Mouse (Mus musculus) gastrocnemius, postnatal 25 days (tissue): ENCODE results near the gene Hebp1. TPM values are rescaled to one million over a fixed set of nuclear protein-coding genes. Genes with fewer than 3 reads are reported as not detected.
A peak's percentile ranks its signal among the peaks of the same experiment; 100 is the strongest.

Experiments used
- DNase-seq: peaks from one replicate; pipeline ENCODE4 v3.0.0; 2022
- total RNA-seq, 2 experiments: library from RNA; stranded (reverse); gene quantifications; 1 replicate in 1 of 2; 2 replicates in 1 of 2; pipeline ENCODE4 v1.2.3; 2021

Hebp1 gene
- total RNA-seq, 2 experiments from 2014 or later = 4.8 to 10.2 TPM

DNA sequence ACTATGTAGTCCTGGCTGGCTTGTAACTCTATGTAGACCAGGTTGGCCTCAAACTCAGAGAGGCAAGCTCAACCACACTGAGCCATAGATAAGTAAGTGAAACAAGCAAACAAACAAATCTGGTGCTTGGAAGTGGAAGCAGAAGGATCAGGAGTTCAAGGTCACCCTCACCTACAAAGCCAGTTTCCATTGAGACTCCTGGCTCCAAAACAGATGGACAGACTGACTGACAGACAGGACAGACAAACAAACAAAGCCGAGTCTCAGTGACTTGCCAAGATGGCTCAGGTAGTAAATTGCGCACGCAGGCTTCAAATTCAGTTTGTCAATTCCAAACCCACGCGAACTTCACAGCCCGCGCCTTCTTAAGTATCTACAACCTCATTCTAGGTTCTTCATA, 376 bp downstream of the Hebp1 start:
- no peak for DNase-seq

DNA sequence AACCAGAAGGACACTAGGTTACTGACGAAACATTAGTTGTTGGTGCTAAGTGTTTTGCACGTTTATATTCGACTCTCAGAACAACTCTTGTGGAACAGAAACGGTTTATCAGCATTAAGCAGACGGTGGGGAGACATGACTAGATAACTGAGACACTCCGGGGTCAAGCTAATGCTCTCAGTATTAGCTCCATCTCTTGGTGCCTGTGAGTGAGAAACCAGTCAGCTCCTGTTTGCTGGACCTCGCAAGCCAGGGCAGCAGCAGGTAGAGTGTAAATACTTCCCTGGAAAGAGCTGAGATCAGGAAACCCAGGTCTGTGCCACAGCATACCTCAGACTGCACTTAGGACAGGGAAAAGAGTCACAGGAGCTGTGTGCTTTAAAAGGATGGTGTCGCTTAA, 1.1 kb downstream of the Hebp1 start:
- no peak for DNase-seq

DNA sequence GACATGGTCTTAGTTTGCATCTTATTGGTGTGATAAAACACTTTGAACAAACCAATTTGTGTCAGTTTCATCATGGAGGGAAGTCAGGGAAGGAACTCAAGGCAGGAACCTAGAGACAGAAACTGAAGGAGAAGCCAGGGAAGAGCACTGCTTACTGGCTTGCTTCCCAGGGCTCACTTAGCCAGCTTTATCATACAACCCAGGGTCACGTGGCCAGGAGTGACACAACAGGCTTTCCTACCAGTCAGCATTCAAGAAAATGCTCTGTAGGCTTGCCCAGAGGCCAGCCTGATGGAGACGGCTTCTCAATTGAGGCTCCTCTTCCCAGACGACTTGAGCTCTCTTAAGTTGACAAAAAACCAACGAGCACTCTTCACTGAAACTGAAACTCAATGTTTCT, 2.9 kb downstream of the Hebp1 start:
- DNase-seq = no peak

DNA sequence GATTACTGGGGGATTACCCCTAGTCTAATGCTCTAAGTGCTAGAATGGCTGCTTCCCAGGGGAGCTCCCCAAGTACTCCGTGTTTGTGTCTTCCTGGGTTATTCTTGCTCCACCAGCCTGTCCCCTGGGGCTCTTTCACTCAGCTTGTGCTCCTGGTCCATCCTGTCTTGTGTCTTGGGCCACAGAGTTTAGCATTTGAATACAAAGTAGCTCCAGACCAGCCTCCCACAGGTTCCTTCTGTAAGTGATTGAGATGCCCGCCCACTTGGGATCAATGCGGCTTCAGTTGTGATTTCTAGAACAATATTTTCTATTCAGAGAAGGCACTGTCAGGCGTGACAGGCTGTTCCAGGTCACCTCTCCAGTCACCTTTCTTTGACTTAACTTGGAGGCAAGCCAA, 4.1 kb downstream of the Hebp1 start:
- no peak for DNase-seq

DNA sequence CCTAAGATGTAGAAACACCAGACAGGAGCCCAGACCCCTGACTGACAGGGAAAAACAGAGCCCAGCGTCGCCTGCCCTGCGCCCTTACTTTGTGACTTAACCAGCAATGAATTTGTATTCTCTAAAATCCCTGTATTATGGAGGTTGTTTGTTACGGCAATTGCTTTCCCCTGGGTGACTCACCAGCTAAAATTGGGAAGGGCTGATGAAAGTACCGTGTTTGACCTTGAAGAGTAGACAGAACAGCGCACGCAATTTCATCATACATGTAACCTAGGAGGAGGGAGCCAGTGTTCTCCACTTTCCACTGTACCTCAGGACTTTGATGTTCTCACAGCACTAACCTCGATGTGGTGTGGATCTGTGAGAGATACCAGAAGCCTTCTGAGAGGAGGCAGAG, 4.8 kb downstream of the Hebp1 start:
- no peak for DNase-seq

DNA sequence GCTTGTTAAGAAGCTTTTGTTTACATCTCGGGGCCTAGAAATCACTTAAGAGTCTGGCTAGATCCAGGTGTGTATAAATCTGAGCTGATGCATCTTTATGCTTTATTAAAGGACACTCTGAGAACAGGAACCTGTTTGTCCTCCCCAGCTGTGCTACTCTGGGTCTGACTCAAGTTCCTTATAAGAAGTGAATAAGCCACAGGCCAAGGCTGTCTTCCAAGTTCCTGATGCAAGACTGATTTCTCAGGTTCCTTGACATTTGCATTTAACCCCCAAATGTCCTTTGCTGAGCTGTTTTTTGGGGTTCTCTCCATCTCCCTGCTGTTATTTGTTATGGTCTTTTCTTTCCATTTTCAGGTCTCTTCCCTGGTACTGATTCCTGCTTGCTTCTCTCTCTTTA, 5.9 kb downstream of the Hebp1 start:
- DNase-seq = no peak

DNA sequence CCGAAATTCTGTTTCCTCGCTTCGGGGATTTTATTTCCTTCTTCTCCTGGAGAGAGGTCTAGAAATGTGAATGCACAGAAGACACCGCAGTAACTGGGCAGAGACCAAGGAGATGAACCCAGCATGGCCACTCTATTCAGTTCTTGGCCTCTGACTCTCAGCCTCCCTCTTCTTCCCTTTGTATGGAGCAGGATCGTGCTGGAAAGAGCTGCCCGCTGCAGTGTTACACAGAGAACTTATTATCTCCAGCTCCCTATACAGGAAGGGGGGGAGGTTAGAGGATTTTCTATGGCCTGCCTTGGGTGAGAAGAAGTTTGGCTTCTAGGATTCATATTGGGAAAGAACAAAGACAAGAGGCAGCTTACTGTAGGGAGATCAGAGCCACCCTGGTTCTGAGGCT, 7.7 kb downstream of the Hebp1 start:
- no peak for DNase-seq

DNA sequence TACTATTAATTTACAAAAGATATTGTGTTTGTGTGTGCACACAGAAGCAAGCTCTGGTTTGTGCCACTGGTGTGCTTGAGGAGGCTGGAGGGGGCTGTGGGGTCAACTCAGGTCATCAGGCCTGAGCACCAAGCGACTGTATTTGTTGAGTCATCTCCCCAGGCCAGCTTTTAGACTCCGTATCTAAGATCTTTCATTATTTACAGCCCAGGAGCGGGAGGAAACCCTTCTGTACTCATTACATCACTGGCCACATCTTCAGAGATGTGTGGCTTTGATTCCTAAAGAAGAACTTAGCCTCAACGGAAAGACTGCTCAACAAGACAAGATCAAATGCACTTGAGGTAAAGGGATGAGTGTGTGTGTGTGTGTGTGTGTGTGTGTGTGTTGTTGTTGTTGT, 9.2 kb downstream of the Hebp1 start:
- no peak for DNase-seq

DNA sequence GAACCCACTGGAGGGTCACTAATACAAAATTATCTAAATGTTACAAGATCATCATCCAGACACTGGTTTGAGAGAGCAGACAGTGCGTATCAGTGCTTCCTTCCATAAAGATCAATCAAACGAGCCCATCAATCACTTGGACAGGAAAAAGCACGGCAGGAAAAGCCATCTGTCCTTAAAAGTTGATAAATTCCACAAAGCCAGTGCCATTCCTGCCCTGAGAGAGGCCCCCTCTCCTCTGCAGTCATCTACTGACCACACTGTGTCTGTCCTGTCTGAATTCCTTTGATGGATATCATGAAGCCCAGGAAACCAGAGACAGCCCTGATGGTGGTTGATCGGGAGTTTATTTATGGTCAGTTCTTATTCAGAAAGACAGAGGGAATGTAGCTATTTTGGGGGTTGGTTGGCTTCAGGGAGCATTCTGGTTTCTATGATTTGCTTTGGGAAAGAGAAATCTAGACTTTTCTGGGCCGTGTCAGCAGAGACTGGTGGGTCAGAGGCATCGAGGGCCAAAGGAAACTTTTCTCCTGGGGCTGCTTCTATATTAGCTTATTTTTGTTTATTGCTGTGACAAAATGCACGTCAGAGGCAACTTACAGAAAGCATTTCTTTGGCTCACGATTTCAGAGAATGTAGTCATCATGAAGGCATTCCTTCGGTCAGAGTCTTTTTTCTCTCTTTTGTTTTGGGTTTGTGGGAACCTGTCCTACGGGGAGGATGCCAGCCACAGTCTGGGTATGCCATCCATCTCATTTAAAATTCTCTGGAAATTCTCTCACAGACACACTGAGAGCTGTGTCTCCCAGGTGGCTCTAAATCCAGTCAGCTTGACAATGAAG, 10.5 kb downstream of the Hebp1 start:
- DNase-seq = no peak

DNA sequence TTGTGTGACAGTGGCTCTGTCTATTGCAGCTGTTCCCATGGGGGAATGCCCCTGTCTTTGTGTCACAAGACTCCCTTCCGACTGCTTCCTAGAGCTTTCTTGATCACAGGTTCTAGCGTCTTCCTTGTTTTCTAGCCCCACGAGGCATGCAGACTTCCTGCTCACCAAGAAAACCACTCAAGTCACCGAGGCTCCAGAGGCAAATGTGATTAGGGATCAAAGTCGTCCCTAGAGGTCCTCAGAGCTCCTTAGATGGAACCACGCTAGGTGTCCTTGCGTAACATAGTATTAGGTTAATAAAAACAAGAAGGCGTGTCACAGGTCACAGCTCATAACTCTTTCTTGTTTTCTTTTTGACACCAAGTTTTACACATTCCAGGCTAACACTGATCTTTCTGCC, 13.9 kb downstream of the Hebp1 start:
- no peak for DNase-seq

DNA sequence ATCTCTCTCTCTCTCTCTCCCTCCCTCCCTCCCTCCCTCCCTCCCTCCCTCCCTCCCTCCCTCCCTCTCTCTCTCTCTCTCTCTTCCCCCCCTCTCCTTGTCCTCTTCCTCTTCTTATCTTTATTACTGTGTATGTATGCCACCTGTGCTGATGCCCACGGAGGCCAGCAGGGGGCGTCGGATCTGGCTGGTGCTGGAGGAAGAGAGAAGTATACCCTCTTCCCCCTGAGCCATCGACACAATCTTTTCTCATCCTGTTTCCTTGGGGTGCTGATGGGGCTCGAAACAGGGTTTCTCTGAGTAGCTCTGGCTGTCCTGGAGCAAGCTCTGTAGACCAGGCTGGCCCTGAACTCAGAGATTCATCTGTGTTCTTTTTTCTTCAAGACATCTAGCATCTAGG, 14.9 kb downstream of the Hebp1 start:
- DNase-seq = no peak

DNA sequence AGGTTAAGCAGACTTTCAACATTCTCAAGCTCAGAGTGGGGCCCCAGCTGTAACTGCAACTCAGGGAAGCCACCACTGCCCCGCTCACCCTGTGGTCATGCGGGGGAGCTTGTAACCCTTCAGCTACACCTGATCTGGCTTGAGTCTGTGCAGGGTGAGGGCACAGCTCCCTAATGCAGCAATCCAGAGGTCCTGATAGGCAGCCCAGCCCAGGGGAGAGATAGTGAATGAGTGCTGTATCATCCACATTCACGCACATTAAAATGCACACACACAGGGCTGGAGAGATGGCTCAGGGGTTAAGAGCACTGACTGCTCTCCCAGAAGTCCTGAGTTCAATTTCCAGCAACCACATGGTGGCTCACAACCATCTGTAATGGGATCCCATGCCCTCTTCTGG, 19.2 kb downstream of the Hebp1 start:
- DNase-seq = no peak

DNA sequence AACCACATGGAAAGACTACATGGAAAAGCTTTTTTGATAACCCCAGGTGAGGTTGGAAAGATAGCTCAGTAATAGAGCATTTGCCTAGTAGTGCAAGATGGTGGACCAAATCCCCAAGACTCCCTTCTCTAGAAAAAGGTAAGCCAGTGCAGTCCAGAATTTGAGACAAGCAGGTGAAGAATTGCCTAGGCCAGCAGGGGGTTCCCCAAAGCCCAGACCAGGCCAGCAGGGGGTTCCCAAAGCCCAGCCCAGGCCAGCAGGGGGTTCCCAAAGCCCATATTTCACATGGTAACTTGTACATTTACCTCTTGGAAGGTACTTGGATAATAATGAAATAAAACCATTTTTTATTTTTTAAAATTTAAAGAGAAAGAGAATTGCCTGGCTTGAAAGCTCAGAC, 20.6 kb downstream of the Hebp1 start:
- no peak for DNase-seq

DNA sequence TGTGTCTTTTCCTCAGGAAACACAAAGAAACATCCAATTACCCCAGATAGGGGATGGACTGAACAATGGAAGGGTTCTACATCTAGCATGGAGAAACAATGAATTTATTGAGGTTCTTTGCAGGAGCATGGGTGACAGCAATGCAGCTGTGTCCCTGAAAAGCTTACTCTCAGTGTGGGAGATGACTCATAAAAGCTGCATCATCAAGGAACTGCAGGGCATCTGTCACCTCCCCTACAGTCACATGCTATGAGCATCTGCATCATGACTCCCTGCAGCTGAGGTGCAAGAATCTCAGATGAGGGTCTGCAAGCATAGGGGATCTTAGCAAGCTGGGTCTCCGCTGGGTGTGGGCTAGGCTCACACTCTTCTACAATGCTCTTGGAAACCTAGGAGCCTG, 22.8 kb downstream of the Hebp1 start:
- DNase-seq = no peak

DNA sequence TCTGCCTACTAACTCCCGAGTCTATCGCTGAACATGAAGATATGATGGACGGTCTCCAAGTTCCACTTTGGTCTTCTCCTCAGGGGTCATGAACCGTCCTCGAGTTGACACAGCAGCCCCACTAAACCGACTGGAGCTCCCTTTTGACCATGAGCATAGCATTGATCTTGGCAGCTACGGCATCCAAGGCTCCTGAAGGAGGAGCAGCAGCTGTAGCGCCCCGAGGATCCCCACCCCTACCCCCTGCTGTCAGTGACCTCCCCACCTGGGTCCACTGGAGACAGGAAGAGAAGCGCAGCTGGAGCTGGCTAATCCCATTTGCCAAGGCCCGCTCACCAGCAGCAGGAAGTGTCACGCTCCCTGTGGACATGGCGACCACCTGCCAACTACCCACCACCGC, 26.1 kb downstream of the Hebp1 start:
- no peak for DNase-seq

DNA sequence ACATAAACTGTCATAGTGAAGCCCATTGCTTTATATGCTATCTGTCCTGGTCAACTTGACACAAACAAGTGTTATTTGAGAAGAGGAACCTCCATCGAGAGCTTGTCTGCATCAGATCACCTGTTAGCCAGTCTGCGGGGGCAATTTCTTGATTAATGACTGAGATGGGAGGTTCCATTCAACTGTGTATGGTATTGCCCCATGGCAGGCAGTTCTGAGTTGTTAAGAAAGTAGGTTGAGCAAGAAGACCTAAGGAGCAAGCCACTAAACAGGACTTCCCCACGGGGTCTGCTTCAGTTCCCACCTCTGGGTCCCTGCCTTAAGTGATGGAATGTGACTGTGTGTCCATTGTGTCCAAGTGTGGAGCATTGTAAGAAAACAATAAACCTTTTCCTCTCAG, 28.6 kb downstream of the Hebp1 start:
- no peak for DNase-seq

DNA sequence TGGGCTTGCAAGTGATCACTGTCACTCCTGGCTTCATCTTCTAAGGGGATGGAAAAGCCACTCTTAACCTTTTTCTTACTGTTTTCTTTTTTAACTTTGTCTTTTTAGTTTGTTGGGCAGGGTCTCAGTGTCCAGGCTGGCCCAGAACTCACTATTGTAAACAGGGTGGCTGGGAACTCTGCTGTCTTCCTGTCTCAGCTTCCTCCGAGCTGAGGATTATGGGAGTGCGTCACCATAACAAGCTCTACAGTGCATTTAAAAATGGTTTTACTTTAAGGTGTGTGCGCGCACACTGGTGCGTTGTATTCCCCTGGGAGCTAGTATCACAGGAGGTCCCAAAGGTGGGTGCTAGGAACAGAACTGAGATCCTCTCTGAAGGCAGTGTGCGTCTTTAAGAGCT, 29.4 kb downstream of the Hebp1 start:
- DNase-seq = no peak

DNA sequence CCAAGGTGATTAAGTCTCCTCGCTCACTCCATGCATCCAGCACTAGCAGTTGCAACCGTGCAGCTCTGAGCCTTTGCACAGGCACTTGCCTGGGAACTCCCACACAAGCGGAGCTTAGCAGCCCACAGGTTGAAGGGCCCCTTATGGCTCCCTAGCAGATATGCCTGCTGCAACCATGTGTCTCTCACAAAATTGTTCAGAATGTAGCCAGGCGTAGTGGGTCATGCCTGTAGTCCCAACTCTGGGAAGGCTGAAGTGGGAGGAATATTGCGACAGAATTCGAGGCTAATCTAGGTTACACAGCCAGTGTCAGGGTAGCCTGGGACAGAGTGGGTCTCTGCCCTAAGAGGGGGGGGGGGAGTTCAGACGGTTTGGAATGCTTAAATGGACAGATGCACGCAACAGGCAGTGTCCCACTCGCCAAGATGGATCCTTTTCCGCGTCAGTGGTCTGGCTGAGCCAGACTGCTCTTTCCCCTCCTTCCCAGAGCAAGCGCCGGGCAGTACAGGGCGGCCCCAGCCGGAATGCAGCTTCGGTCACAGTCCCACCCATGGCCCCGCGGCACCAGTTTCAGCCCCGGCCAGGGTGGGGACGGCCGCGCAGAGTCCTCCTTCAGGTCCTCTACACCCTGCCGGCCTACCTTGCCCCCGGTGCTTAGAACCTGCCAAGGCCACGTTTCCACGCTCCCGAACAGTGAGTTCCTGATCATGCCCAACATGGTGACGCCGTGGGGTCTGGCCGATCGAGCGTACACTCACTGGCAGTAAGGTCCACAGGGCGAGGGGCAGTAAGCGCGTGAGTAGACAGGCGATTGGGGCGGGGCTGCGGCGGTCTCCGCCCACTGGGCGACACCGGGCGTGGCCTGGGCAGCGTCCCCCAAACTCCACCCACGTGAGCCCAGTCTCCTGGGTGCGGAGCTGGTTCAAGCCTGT, 30.2 kb downstream of the Hebp1 start:
- peak; percentile 84 for DNase-seq

DNA sequence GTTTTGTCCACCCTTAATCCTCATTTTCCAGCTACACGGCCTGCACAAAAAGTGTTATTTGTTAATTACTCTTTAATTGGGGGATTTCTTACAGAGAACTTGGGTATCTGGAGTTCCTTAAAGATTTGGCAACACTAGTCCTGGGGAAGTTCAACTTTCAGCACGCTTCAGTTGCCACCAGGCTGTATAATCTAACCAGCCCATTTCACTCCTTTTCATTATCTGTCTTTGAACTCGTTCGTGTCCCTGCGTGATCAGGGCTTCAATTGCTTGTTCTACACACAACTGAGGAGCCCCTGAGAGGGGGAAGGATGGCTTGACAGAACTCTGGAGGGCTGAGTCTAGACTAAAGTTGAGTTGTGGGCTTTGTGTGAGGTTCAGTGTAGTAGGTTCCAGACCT, 31.1 kb downstream of the Hebp1 start:
- DNase-seq = no peak

DNA sequence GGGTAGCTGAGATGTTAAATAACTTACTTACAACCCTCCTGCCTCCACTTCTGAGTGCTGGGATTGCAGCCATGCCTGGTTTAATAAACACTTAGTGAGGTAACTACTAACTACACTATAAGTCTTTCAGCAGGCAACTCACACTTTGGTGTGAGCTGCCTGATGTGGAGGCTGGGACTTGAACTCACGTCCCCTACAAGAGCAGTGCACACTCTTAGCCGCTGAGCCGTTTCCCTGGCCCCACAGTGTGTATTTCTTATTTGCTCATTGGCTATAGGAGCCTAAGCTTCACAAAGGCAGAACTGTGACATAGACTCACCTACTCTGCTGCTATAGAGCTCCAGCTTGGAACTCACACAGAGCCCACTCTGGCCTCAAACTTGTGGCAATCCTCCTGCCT, 31.6 kb downstream of the Hebp1 start:
- no peak for DNase-seq

DNA sequence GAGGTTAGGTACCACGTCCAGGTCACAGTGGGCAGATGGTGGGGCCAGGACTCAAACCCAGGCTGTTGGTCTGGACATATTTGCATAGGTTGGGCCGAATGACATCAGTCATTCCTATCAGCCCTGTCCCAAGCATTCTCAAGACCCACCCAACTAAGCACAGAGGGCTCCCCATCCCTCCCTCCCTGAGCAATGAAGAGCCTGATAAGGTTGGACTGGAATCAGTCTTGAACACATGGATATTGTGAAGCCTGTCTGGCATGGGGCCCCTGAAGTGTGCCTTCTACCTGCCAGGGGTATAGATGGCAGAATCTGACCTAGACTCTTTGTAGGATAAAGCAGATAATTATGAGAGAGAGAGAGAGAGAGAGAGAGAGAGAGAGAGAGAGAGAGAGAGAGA, 32.1 kb downstream of the Hebp1 start:
- no peak for DNase-seq

DNA sequence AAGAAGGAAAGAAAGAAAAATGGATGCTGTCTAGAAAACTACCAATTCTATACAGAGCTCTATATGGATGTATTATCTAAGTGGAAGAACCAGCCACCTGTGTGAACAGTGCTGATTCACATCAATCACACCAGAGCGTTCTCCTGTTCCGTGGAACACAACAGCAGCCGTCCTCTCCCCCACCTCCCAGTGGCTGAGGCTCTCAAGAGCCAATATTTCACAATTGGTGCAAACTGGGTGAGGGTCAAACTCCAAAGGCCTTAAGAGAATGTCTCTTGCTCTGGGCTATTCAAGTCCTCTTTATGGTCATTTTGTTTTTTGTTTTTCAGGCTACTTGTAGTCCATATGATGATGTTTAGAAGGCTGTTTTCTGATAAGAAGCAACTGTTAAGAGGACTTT, 32.6 kb downstream of the Hebp1 start:
- no peak for DNase-seq

DNA sequence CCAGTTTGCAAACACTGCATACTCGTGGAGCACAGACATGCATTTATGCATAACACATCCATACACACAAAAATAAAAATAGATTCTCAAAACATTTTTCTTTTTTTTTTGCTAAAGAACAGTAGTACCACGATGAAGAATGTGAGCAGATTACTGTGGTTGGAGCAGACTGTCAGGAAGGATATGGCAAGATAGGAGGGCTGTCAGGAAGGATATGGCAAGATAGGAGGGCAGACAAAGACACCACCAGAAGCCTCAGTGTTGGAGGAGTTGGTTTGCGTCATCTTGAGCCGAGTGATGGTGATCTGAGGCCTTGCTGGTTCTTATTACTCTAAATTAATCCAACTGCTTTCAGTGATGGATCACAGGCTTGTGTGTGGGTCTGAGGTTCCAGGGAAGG, 35.0 kb downstream of the Hebp1 start:
- no peak for DNase-seq

DNA sequence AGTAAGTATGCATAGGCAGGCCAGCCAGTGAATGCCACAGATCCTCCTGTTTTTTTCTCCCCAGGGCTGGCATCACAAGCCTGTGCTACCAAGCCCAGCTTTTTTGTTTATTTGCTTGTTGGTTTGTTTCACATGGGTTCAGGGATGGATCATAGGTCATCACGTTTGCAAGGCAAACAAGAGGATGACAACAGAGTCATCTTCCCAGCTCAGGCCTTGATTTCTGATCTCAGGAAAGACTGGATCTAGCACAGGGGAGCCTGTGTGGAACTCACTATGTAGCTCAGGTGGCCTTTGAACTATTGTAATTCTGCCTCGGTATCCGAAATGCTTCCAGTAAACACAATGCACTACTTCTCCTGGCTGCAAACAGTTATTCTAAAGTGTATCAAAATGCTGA, 35.5 kb downstream of the Hebp1 start:
- no peak for DNase-seq
